Mouse (Mus musculus) T-helper 17 cell (primary cell): ENCODE data around the gene Rbms1.
"Not testable (repeated sequence)": the region's sequence is repeated elsewhere in the genome, so short reads cannot be mapped to it uniquely, and the experiment has no call there.

ENCODE experiments used
- in situ Hi-C, 2 experiments: fragments of 300-600 bp; cut with MboI, MseI; formaldehyde crosslinking; loops; 1 replicate in 1 of 2; 2 replicates in 1 of 2; pipeline ENCODE4 v1.15.1; 2025; ENCODE audit warnings: high pct_unique_total_duplicates in 2 of 2

Gene Rbms1

DNA sequence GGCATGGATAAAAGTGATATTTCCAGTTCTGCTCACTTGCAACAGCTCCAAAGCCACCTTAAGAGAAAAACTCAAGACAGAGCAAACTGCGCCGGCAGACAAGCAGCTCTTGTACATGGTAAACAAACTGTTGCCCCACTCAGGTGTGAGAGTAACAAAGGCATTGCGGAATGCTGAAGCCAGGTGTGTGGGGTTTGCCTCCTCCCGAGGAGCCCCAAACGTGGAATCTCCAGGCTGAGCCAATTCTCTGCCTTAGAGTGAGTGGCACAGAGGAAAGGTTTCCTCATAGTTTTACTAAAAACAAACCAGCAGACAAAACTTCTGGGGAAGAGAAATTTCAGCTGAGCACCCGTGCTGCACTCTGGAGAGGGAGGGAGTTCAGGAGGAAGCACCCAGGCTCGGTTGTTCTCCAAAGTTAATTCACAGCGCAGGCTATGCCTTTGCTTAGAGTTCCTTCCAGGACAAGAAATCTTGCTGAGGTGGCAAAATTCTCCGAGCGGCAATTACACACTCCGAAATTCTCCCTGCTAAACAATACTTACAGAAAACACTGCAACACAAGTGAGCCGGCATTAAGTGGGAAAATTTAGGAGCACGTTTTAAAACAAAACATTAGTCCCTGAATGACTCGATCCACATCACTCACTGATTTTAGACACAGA is 111.8 kb downstream of the Rbms1 start:
- in situ Hi-C loops, result no loop called here

- in situ Hi-C loops, result loop anchor here in 1 of 2 experiments (10.0 kb wide), 1 partner anchor 1646 kb away; no protein-coding TSS in a partner anchor
Observed at GRCm38 (mm10) chr2:60848478-60848877, 114.5 kb downstream of the Rbms1 start.

DNA sequence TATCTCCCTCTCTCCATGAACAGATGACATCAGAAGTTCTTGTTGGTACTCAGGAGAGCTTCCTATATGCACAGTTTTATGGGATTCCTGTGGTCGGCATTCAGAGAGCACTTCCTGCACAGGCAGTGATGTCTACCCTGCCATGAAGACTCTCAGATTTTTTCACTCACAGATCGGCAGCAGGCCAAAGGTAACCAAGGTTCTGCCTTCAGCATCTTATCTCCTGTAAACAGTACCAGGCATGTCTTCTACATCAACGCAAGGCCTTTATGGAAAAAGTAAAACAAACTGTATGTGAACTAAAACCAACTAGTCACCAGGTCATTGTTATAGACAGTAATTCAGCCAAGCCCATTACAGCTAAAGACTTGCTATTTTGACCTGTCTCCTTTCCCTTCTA is 115.0 kb downstream of the Rbms1 start:
- in situ Hi-C loops, result loop anchor here in 1 of 2 experiments (10.0 kb wide), 1 partner anchor 1647 kb away; no protein-coding TSS in a partner anchor

GRCm38 (mm10) chr2:60845316-60845894 is 117.6 kb downstream of the Rbms1 start:
- in situ Hi-C loops, result loop anchor here in 1 of 2 experiments (10.0 kb wide), 1 partner anchor 1649 kb away; no protein-coding TSS in a partner anchor

DNA sequence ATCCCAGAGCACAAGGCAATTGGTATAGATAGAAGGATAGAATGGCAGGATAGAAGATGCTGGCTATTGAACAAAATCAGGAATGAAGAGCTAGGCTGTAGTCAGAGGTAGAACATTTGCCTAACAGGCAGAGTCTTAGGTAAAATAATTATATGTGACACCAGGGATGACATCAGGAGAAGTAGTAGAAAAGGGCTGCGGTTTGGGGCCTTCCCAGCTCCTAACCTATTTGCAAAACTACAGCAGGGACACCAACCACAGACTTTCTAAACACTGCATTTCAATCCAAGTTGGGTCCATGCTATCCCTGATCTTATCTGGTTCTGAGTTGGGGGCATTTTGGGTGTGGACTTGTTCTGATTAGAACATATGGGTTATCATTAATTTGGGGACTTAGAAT is 118.7 kb downstream of the Rbms1 start:
- in situ Hi-C loops, result loop anchor here in 1 of 2 experiments (10.0 kb wide), 1 partner anchor 1651 kb away; no protein-coding TSS in a partner anchor

DNA sequence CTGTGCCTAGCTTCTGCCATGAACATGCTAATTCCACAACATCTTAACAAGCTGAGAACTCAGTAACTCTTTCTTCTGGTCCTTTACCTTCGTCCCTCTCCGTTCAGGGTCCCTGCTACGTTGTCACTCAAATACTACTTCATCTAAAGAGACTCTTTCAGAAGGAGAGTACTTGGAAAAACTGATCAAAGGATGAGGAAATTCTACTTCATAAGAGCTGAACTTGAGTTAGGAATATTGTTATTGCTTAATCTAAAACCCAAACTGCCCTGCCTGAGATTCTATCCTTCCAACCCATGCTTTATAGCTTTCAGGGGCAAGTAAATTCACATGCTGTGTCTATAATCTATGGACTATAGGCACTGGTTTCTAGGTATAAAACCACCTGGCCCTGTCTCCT is 119.4 kb downstream of the Rbms1 start:
- in situ Hi-C loops, result loop anchor here in 1 of 2 experiments (10.0 kb wide), 1 partner anchor 1651 kb away; no protein-coding TSS in a partner anchor

- in situ Hi-C loops, result loop anchor here in 1 of 2 experiments (10.0 kb wide), 1 partner anchor 1652 kb away; no protein-coding TSS in a partner anchor
Observed at GRCm38 (mm10) chr2:60842976-60843375, 120.0 kb downstream of the Rbms1 start.

DNA sequence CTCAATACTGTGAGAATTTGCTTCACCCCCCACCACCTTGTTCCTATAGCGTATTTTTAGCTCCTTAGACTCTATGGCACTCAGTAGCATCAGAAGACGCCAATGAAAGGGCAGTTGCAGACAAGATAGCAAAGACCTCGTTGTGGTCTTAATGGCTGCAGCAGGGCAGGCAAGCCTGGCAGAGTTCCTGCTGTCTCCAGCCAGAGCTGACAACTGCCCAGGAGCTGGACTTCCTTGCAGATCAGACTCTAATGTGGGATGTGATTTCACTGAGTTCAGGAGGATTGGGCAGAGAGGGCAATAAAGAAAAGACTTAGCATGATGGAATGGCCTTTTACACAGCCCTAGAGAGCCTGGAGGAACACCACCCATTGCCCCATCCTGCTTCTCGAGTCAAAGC is 122.1 kb downstream of the Rbms1 start:
- in situ Hi-C loops, result loop anchor here in 1 of 2 experiments (10.0 kb wide), 1 partner anchor 1654 kb away; no protein-coding TSS in a partner anchor

- in situ Hi-C loops, result no loop called here
Observed at GRCm38 (mm10) chr2:60839498-60839897, 123.5 kb downstream of the Rbms1 start.

GRCm38 (mm10) chr2:60838856-60839255 is 124.1 kb downstream of the Rbms1 start:
- in situ Hi-C loops, result no loop called here

- in situ Hi-C loops, result no loop called here
Observed at GRCm38 (mm10) chr2:60837616-60838015, 125.4 kb downstream of the Rbms1 start.

DNA sequence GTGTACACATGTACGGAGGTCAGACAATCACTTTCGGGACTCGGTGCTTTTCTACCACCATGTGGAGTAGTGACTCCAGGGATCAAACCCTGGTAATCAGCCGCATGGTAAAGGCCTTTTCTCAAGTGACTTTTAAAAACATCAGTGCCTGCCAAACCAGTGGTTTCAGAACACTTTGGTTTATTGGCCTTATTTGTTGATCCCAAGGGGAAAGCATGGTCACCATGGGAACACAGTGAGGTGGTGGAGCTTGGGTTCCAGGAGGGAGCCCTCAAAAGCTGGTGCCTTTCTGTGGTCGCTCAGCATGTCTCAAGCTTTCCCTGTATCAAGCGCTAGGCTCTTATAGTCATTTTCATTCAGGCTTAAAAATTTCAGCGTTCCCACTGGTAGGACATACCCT is 126.8 kb downstream of the Rbms1 start:
- in situ Hi-C loops, result no loop called here

DNA sequence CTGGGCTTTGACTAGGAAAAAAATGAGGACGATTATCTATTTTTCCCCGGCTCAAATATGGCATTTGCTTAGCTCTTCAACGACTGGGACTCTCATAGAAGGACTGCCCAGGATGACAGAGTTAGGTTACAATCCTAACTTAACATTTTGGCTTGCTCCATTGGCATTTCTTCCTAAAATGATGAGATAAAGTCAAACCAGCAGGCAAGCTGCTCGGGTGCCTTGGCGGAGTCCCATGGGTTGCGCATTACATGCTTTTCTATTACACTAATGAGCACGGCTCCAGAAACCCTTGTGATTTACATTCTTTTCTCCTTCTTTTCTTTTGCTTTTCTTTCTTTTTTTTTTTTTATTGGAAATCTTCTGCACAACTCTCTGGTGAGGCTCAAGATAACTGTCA is 128.7 kb downstream of the Rbms1 start:
- in situ Hi-C loops, result no loop called here

GRCm38 (mm10) chr2:60832254-60832653 is 130.7 kb downstream of the Rbms1 start:
- in situ Hi-C loops, result no loop called here

DNA sequence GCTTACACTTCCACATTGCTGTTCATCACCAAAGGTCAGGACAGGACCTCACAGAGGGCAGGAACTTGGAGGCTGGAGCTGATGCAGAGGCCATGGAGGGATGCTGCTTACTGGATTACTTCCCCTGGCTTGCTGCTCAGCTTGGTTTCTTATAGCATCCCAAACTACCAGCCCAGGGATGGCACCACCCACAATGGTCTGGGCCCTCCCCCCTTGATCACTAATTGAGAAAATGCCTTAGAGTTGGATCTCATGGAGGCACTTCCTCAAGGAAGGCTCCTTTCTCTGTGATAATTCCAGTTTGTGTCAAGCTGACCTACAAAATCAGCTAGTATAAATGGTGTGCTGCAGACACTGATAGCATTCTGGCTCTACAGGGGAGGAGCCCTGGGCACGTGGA is 132.5 kb downstream of the Rbms1 start:
- in situ Hi-C loops, result not testable (repeated sequence)

GRCm38 (mm10) chr2:60828908-60829462 is 134.0 kb downstream of the Rbms1 start:
- in situ Hi-C loops, result no loop called here

- in situ Hi-C loops, result no loop called here
Observed at GRCm38 (mm10) chr2:60827152-60827428, 135.9 kb downstream of the Rbms1 start.

GRCm38 (mm10) chr2:60826406-60827151 is 136.4 kb downstream of the Rbms1 start:
- in situ Hi-C loops, result no loop called here

- in situ Hi-C loops, result no loop called here
Observed at GRCm38 (mm10) chr2:60825690-60826089, 137.3 kb downstream of the Rbms1 start.

DNA sequence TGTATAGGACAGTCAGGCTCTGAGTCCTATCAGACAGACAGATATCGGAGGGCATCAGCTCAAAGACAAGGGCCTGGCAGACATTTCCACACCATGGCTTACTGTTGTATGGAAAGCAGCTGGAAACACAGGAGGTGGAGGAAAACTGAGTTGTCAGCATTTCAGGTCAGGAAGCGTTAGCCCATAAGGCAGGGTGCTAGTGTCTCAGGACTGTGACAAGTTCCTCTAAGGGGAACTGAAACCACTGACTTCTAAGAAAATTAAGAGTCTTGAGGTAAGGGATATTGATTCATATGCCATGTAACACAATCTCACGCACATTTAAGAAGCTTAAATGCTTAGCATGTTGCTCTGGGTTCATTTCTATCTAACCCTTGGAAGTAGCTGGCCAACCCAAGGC is 141.4 kb downstream of the Rbms1 start:
- in situ Hi-C loops, result no loop called here

DNA sequence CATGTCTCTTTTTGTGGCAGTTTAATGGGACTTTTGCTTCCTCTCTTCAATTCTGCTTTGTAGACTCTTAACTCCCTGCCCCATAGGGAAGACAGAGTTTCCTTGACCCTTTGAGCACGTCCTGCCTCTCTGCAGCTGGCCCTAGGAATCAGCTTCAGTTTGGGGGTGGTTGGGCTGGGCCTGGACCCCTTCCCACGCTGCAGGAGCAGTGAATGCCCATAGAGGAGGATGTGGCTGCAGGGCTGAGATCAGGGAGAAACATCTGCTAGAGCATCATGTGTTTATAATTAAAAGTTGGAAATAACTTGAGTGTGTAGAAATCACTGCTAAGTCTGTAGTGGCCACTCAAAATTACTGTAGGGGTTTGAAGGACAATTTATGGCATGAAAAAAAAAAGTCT is 144.4 kb downstream of the Rbms1 start:
- in situ Hi-C loops, result no loop called here

- in situ Hi-C loops, result no loop called here
Observed at GRCm38 (mm10) chr2:60816307-60816706, 146.7 kb downstream of the Rbms1 start.
